Mouse (Mus musculus) heart, adult 9 months (tissue): ENCODE data around the gene Trpm8.

Experiments used
- DNase-seq, 2 experiments: peaks; one replicate each; pipeline ENCODE4 v3.0.0; 2022; ENCODE audit warnings: low spot score in 2 of 2

The Trpm8 gene

DNA sequence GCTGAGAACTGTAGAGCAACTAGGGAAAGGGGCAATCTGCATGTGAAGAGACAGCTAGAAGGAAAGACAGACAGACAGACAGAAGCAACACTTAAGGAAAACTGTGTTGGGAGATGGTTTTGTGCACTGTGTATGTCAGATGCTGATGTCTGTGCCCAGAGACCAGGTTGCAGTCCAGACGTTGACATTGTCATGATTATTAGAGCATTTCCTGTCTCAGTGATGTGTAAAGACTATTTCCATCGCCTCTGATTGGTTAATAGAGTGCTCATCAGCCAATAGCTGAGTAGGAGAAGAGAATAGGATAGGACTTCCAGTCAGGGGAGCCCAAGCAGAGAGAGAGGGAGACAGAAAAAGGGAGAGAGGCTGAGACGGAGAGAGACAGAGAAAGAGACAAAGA is 155.1 kb downstream of the Trpm8 start:
- DNase-seq = no peak

DNA sequence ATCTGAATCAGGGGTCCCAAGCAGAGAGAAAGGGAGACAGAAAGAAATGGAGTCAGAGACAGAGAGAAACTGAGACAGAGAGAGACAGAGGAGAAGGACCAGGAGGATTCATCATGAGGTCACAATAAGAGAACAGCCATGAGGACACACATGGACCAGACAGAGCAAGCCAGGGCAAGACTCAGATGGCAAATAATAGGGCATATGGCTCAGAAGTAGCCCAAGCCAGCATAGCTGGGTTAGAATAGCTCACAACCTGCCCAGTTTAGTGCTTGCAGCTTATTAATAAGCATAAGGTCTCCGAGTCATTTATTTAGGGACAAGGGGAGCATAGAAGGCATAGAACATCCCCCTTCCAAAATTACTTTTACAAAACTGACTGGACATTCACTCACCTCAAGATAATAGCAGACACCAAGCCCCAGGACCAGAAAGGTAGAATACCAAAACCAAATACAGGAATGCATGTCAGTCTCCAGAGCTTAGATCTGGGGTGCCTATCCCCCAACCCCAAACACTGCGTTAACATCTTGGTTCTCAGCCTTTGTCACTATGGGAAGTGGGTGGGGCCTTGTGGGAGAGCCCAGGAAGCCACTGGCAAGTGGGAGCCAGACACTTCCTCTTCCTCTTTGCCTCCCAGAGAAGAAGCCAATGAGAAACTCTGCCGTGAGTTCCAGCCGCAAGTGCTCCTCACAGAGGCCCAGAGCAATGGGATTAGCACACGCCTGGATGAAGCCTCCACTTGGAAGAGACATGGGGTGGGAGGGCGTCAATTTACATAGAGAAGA is 155.8 kb downstream of the Trpm8 start:
- DNase-seq = no peak

- DNase-seq = no peak
Measured at GRCm38 (mm10) chr1:88434057-88434456, 156.6 kb downstream of the Trpm8 start.

GRCm38 (mm10) chr1:88437206-88438126 is 160.0 kb downstream of the Trpm8 start:
- DNase-seq = no peak
